Mouse (Mus musculus): ENCODE measurements at regions not wholly inside any gene's neighbourhood (a gene's known extent, or its start where the extent isn't known, plus 50 kb on each side); places are given as distances from the start of the nearest gene placed in this dataset.

- DNase-seq (ENCODE audit: extremely low read depth, insufficient read length, low spot score) = no peak
These were observed 169.7 kb upstream of the Nabp1 start for GRCm38 (mm10) chr1:51647955-51648354.

GRCm38 (mm10) chr1:51644399-51644798 is 166.2 kb upstream of the Nabp1 start:
- DNase-seq (ENCODE audit: extremely low read depth, insufficient read length, low spot score) = peak; percentile 37

GRCm38 (mm10) chr1:51643640-51644039 is 165.4 kb upstream of the Nabp1 start:
- no peak for DNase-seq (ENCODE audit: extremely low read depth, insufficient read length, low spot score)

- no peak for DNase-seq (ENCODE audit: extremely low read depth, insufficient read length, low spot score)
These were observed 160.5 kb upstream of the Nabp1 start for GRCm38 (mm10) chr1:51638519-51639302.

GRCm38 (mm10) chr1:51635881-51636515 is 157.8 kb upstream of the Nabp1 start:
- no peak for DNase-seq (ENCODE audit: extremely low read depth, insufficient read length, low spot score)

- DNase-seq (ENCODE audit: extremely low read depth, insufficient read length, low spot score) = no peak
These were observed 155.6 kb upstream of the Nabp1 start for GRCm38 (mm10) chr1:51633795-51634194.

GRCm38 (mm10) chr1:51632851-51633250 is 154.6 kb upstream of the Nabp1 start:
- DNase-seq (ENCODE audit: extremely low read depth, insufficient read length, low spot score) = no peak

GRCm38 (mm10) chr1:51629848-51630247 is 151.6 kb upstream of the Nabp1 start:
- DNase-seq (ENCODE audit: extremely low read depth, insufficient read length, low spot score) = no peak

GRCm38 (mm10) chr1:51628137-51628793 is 150.0 kb upstream of the Nabp1 start:
- DNase-seq (ENCODE audit: extremely low read depth, insufficient read length, low spot score) = no peak

GRCm38 (mm10) chr1:51626303-51626702 is 148.1 kb upstream of the Nabp1 start:
- DNase-seq (ENCODE audit: extremely low read depth, insufficient read length, low spot score) = no peak

GRCm38 (mm10) chr1:51625079-51625478 is 146.9 kb upstream of the Nabp1 start:
- no peak for DNase-seq (ENCODE audit: extremely low read depth, insufficient read length, low spot score)

GRCm38 (mm10) chr1:51624551-51624950 is 146.3 kb upstream of the Nabp1 start:
- no peak for DNase-seq (ENCODE audit: extremely low read depth, insufficient read length, low spot score)

- no peak for DNase-seq (ENCODE audit: extremely low read depth, insufficient read length, low spot score)
These were observed 144.8 kb upstream of the Nabp1 start for GRCm38 (mm10) chr1:51622986-51623385.

- no peak for DNase-seq (ENCODE audit: extremely low read depth, insufficient read length, low spot score)
These were observed 144.1 kb upstream of the Nabp1 start for GRCm38 (mm10) chr1:51622181-51622862.

GRCm38 (mm10) chr1:51621062-51621461 is 142.8 kb upstream of the Nabp1 start:
- DNase-seq (ENCODE audit: extremely low read depth, insufficient read length, low spot score) = no peak

GRCm38 (mm10) chr1:51617502-51618251 is 139.5 kb upstream of the Nabp1 start:
- no peak for DNase-seq (ENCODE audit: extremely low read depth, insufficient read length, low spot score)

- DNase-seq (ENCODE audit: extremely low read depth, insufficient read length, low spot score) = no peak
These were observed 137.9 kb upstream of the Nabp1 start for GRCm38 (mm10) chr1:51616091-51616490.

GRCm38 (mm10) chr1:51615523-51615922 is 137.3 kb upstream of the Nabp1 start:
- peak; percentile 28 for DNase-seq (ENCODE audit: extremely low read depth, insufficient read length, low spot score)

- no peak for DNase-seq (ENCODE audit: extremely low read depth, insufficient read length, low spot score)
These were observed 136.5 kb upstream of the Nabp1 start for GRCm38 (mm10) chr1:51614700-51615099.

- no peak for DNase-seq (ENCODE audit: extremely low read depth, insufficient read length, low spot score)
These were observed 131.1 kb upstream of the Nabp1 start for GRCm38 (mm10) chr1:51609295-51609694.

Data from 3134 (cell line).